Mouse (Mus musculus) limb, embryonic 15.5 days (tissue): ENCODE measurements around the gene Stt3a. TPM values are rescaled to one million over a fixed set of nuclear protein-coding genes. Genes with fewer than 3 reads are reported as not detected.

ENCODE experiments used
- ATAC-seq: fragments of 200-750 bp; cut with Nextera tagmentation; 2 replicates; pipeline ENCODE4 v1.8.0; 2017; ENCODE audit warnings: low read depth, moderate TSS enrichment; ENCODE audit not compliant: insufficient number of reproducible peaks, low FRiP score, low TSS enrichment
- H3K27ac ChIP-seq: fragments of 300-500 bp; sonication (generic); 2 replicates; pipeline ENCODE4 v1.5.1; 2015; ENCODE audit warnings: moderate library complexity, mild to moderate bottlenecking, inconsistent platforms
- H3K27me3 ChIP-seq: fragments of 300-500 bp; sonication (generic); 2 replicates; pipeline ENCODE4 v1.6.1; 2015; ENCODE audit warnings: inconsistent platforms
- H3K36me3 ChIP-seq: fragments of 300-500 bp; sonication (generic); 2 replicates; pipeline ENCODE4 v1.6.1; 2015; ENCODE audit warnings: inconsistent platforms
- H3K4me1 ChIP-seq: fragments of 300-500 bp; sonication (generic); 2 replicates; pipeline ENCODE4 v1.6.1; 2015; ENCODE audit warnings: inconsistent platforms
- H3K4me2 ChIP-seq: fragments of 300-500 bp; sonication (generic); 2 replicates; pipeline ENCODE4 v1.6.1; 2015; ENCODE audit warnings: mild to moderate bottlenecking, inconsistent platforms
- H3K4me3 ChIP-seq: fragments of 300-500 bp; sonication (generic); 2 replicates; pipeline ENCODE4 v1.5.1; 2015; ENCODE audit warnings: mild to moderate bottlenecking, inconsistent platforms
- H3K9ac ChIP-seq: fragments of 300-500 bp; sonication (generic); 2 replicates; pipeline ENCODE4 v1.6.1; 2015; ENCODE audit warnings: inconsistent platforms
- H3K9me3 ChIP-seq: fragments of 300-500 bp; sonication (generic); 2 replicates; pipeline ENCODE4 v1.6.1; 2016; ENCODE audit warnings: inconsistent platforms
- WGBS: fragments of 180-500 bp; shearing (Covaris S2); methylation state at CpG from one replicate; pipeline ENCODE4 v1.1.7; 2015; 5-methylcytosine and 5-hydroxymethylcytosine counted together
- polyA plus RNA-seq: library from polyadenylated mRNA; unstranded; fragments of >200 nt; fragmentation: Nextera tagmentation; extraction: Ambion mirVana; gene quantifications from 2 replicates; pipeline ENCODE4 v1.2.1, GENCODE M21; 2015

Stt3a gene
- polyA plus RNA-seq, 1 experiment from 2014 or later = 320 TPM

DNA sequence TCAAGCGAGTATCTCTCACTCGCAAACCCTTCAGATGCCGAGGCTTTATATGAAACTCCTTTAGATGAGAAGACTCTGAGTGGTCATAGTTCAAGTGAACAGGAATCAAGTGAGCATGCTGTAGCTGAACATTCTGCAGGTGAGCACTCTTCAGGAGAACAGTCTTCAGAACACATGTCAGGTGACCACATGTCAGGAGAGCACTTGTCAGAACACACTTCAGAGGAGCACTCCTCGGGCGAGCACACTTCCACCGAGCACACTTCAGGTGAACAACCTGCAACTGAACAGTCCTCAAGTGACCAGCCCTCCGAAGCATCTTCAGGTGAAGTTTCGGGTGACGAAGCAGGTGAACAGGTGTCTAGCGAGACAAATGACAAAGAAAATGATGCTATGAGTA is 73.2 kb downstream of the Stt3a start:
- Histone ChIP-seq H3K27ac (no peak overlapping the region), H3K4me1 (no peaks in the 10 kb centered on the region), H3K36me3 (no peaks in the 10 kb centered on the region), H3K4me2 (no peak overlapping the region), H3K4me3 (no peak overlapping the region), H3K9me3 (no peaks in the 10 kb centered on the region), H3K9ac (no peak overlapping the region), H3K27me3 (no peaks in the 10 kb centered on the region)
- ATAC-seq = no peak
- 91% methylated on average over 10 of the region's 10 CpGs for WGBS

- Histone ChIP-seq H3K9ac (no peak within 1 kb of the TSS), H3K4me2 (no peak within 1 kb of the TSS), H3K9me3 (no peaks in the 10 kb centered on the region), H3K4me1 (no peaks in the 10 kb centered on the region), H3K4me3 (no peak within 1 kb of the TSS), H3K27ac (no peak within 1 kb of the TSS), H3K27me3 (no peaks in the 10 kb centered on the region), H3K36me3 (no peaks in the 10 kb centered on the region)
- ATAC-seq = no peak
- WGBS = 58% methylated on average over 1 of the region's 1 CpGs
These were observed 74.6 kb downstream of the Stt3a start, which contains the start of gene Acrv1 for GRCm38 (mm10) chr9:36692920-36693319. Acrv1 (plus strand) TSS chr9:36693220.

- ATAC-seq = no peak
- Histone ChIP-seq H3K9ac (no peak overlapping the region), H3K4me1 (no peaks in the 10 kb centered on the region), H3K27me3 (no peaks in the 10 kb centered on the region), H3K4me2 (no peak overlapping the region), H3K36me3 (no peaks in the 10 kb centered on the region), H3K4me3 (no peak overlapping the region), H3K9me3 (no peaks in the 10 kb centered on the region), H3K27ac (no peak overlapping the region)
These were observed 80.2 kb downstream of the Stt3a start for GRCm38 (mm10) chr9:36687329-36687728.

DNA sequence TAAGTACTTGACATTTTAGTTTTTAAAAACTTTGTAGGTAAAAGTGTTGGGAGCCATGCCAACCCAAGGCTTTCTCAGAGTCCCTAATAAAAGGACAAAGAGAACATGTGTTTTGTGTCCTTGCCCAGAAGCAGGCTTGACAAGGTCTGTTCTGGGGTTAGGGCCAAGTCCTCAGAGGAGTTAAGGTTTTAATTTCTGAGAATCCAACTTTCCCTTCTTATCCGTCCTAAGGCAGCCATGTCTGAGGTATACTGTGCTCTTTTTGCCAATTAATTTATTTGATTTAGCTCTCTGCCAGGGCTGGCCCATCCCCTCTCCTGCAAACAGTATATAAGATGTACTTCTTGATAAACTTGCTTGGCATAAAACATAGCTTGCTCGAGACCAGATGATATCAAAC is 86.1 kb downstream of the Stt3a start:
- no peaks in the 10 kb centered on the region for H3K9me3 ChIP-seq
- H3K36me3 ChIP-seq = no peaks in the 10 kb centered on the region
- no peak overlapping the region for H3K4me2 ChIP-seq
- no peak overlapping the region for H3K9ac ChIP-seq
- no peak overlapping the region; the same call in 1 of the 2 replicates for H3K27ac ChIP-seq
- 0 out of 2 replicates have a peak, but pooled peaks have one; percentile 44 for ATAC-seq
- H3K4me3 ChIP-seq = no peak overlapping the region
- 49% methylated on average over 2 of the region's 2 CpGs for WGBS
- no peaks in the 10 kb centered on the region for H3K4me1 ChIP-seq
- H3K27me3 ChIP-seq = no peaks in the 10 kb centered on the region

Other genes starting within 250 kb of the Stt3a start
- gene Gm5615, start 225.7 kb downstream of the Stt3a start, polyA plus RNA-seq = not detected in 2 replicates
- not detected in 2 replicates for gene Gm17689, start 185.0 kb downstream of the Stt3a start, polyA plus RNA-seq
- gene A630095E13Rik, start 124.3 kb downstream of the Stt3a start, polyA plus RNA-seq = not detected in 2 replicates
- not detected in 2 replicates for gene Acrv1, start 74.5 kb downstream of the Stt3a start, polyA plus RNA-seq
- 24.4 and 26.0 TPM in 2 replicates for gene Chek1, start 40.6 kb downstream of the Stt3a start, polyA plus RNA-seq
- 85.0 and 103 TPM in 2 replicates for gene Ei24, start 29.7 kb upstream of the Stt3a start, polyA plus RNA-seq
- 42.0 and 44.0 TPM in 2 replicates for gene Fez1, start 54.2 kb upstream of the Stt3a start, polyA plus RNA-seq